Mouse (Mus musculus) limb, embryonic 12.5 days (tissue): Measurements from ENCODE around the gene Ube2e1. TPM values are rescaled to one million over a fixed set of nuclear protein-coding genes. Genes with fewer than 3 reads are reported as not detected.
A peak's percentile ranks its signal among the peaks of the same experiment; 100 is the strongest.

ENCODE experiments used
- ATAC-seq: fragments of 200-750 bp; cut with Nextera tagmentation; 2 replicates; pipeline ENCODE4 v1.8.0; 2017; ENCODE audit warnings: low read depth, moderate TSS enrichment; ENCODE audit not compliant: insufficient number of reproducible peaks, insufficient read depth, low FRiP score, low TSS enrichment
- H3K27ac ChIP-seq: fragments of 300-500 bp; sonication (generic); 2 replicates; pipeline ENCODE4 v1.5.1; 2016; ENCODE audit warnings: mild to moderate bottlenecking, moderate library complexity
- H3K27me3 ChIP-seq: fragments of 300-500 bp; sonication (generic); 2 replicates; pipeline ENCODE4 v1.6.1; 2016; ENCODE audit warnings: mild to moderate bottlenecking, moderate library complexity
- H3K36me3 ChIP-seq: fragments of 300-500 bp; sonication (generic); 2 replicates; pipeline ENCODE4 v1.6.1; 2016; ENCODE audit warnings: mild to moderate bottlenecking, moderate library complexity
- H3K4me1 ChIP-seq: fragments of 300-500 bp; sonication (generic); replicated peaks from 2 replicates; pipeline ENCODE4 v1.6.1; 2016
- H3K4me2 ChIP-seq: fragments of 300-500 bp; sonication (generic); 2 replicates; pipeline ENCODE4 v1.6.1; 2016; ENCODE audit warnings: mild to moderate bottlenecking, moderate library complexity
- H3K4me3 ChIP-seq: fragments of 300-500 bp; sonication (generic); replicated peaks from 2 replicates; pipeline ENCODE4 v1.5.1; 2016; ENCODE audit warnings: mild to moderate bottlenecking
- H3K9ac ChIP-seq: fragments of 300-500 bp; sonication (generic); replicated peaks from 2 replicates; pipeline ENCODE4 v1.6.1; 2016; ENCODE audit warnings: mild to moderate bottlenecking, moderate library complexity
- H3K9me3 ChIP-seq: fragments of 300-500 bp; sonication (generic); 2 replicates; pipeline ENCODE4 v1.6.1; 2016; ENCODE audit warnings: mild to moderate bottlenecking, moderate library complexity
- WGBS: fragments of 180-500 bp; shearing (Covaris S2); methylation state at CpG from one replicate; pipeline ENCODE4 v1.1.7; 2016; 5-methylcytosine and 5-hydroxymethylcytosine counted together
- polyA plus RNA-seq: library from polyadenylated mRNA; unstranded; fragments of >200 nt; fragmentation: Nextera tagmentation; extraction: Ambion mirVana; gene quantifications from 2 replicates; pipeline ENCODE4 v1.2.1, GENCODE M21; 2016

The Ube2e1 gene
- polyA plus RNA-seq, 1 experiment from 2014 or later, result 185 TPM

- no peak for ATAC-seq
- H3K4me1 ChIP-seq, result no peaks in the 10 kb centered on the region
- no peak overlapping the region for H3K4me3 ChIP-seq
- no peaks in the 10 kb centered on the region for H3K9me3 ChIP-seq
- H3K27me3 ChIP-seq, result no peaks in the 10 kb centered on the region
- H3K4me2 ChIP-seq, result no peak overlapping the region
- H3K9ac ChIP-seq, result no peak overlapping the region
- H3K27ac ChIP-seq, result no peak overlapping the region
- H3K36me3 ChIP-seq, result no peaks in the 10 kb centered on the region
- WGBS, result 73% methylated on average over 3 of the region's 3 CpGs
Observed at GRCm38 (mm10) chr14:18353525-18353924, 21.9 kb upstream of the Ube2e1 start.

GRCm38 (mm10) chr14:18352934-18353333, 21.3 kb upstream of the Ube2e1 start:
- H3K4me1 ChIP-seq, result no peaks in the 10 kb centered on the region
- no peak overlapping the region for H3K27ac ChIP-seq
- 84% methylated on average over 3 of the region's 3 CpGs for WGBS
- no peak overlapping the region for H3K4me3 ChIP-seq
- no peaks in the 10 kb centered on the region for H3K36me3 ChIP-seq
- H3K9ac ChIP-seq, result no peak overlapping the region
- no peaks in the 10 kb centered on the region for H3K9me3 ChIP-seq
- ATAC-seq, result no peak
- H3K27me3 ChIP-seq, result no peaks in the 10 kb centered on the region
- H3K4me2 ChIP-seq, result no peak overlapping the region

GRCm38 (mm10) chr14:18350680-18351079, 19.0 kb upstream of the Ube2e1 start:
- no peak for ATAC-seq
- Histone ChIP-seq H3K4me1 (no peaks in the 10 kb centered on the region), H3K27me3 (no peaks in the 10 kb centered on the region), H3K4me2 (no peak overlapping the region), H3K36me3 (no peaks in the 10 kb centered on the region), H3K9ac (no peak overlapping the region), H3K4me3 (no peak overlapping the region), H3K9me3 (no peaks in the 10 kb centered on the region), H3K27ac (no peak overlapping the region)
- WGBS, result 85% methylated on average over 1 of the region's 1 CpGs

GRCm38 (mm10) chr14:18349871-18350270, 18.2 kb upstream of the Ube2e1 start:
- no peaks in the 10 kb centered on the region for H3K9me3 ChIP-seq
- no peaks in the 10 kb centered on the region for H3K27me3 ChIP-seq
- no peak overlapping the region for H3K4me2 ChIP-seq
- no peak overlapping the region for H3K4me3 ChIP-seq
- no peak overlapping the region for H3K27ac ChIP-seq
- no peak for ATAC-seq
- no peaks in the 10 kb centered on the region for H3K4me1 ChIP-seq
- WGBS, result 58% methylated on average over 5 of the region's 5 CpGs
- no peaks in the 10 kb centered on the region for H3K36me3 ChIP-seq
- no peak overlapping the region for H3K9ac ChIP-seq

- WGBS, result 76% methylated on average over 4 of the region's 4 CpGs
Observed at GRCm38 (mm10) chr14:18343589-18343988, 11.9 kb upstream of the Ube2e1 start.

GRCm38 (mm10) chr14:18342749-18343148, 11.1 kb upstream of the Ube2e1 start:
- 87% methylated on average over 2 of the region's 2 CpGs for WGBS
- Histone ChIP-seq H3K9me3 (no peaks in the 10 kb centered on the region), H3K27me3 (no peaks in the 10 kb centered on the region), H3K36me3 (no peaks in the 10 kb centered on the region), H3K4me2 (no peak overlapping the region), H3K4me3 (no peak overlapping the region), H3K27ac (no peak overlapping the region), H3K4me1 (no peaks in the 10 kb centered on the region), H3K9ac (no peak overlapping the region)
- ATAC-seq, result no peak

More at GRCm38 (mm10) chr14:18343589-18343988, 11.9 kb upstream of the Ube2e1 start:
- Histone ChIP-seq H3K27ac (no peak overlapping the region), H3K27me3 (no peaks in the 10 kb centered on the region), H3K4me2 (no peak overlapping the region), H3K36me3 (no peaks in the 10 kb centered on the region), H3K4me3 (no peak overlapping the region), H3K9me3 (no peaks in the 10 kb centered on the region), H3K9ac (no peak overlapping the region), H3K4me1 (no peaks in the 10 kb centered on the region)
- ATAC-seq, result no peak

GRCm38 (mm10) chr14:18341088-18341487, 9.4 kb upstream of the Ube2e1 start:
- Histone ChIP-seq H3K9ac (no peak overlapping the region), H3K27ac (no peak overlapping the region), H3K27me3 (no peaks in the 10 kb centered on the region), H3K9me3 (no peaks in the 10 kb centered on the region), H3K4me3 (no peak overlapping the region), H3K4me2 (no peak overlapping the region), H3K4me1 (no peaks in the 10 kb centered on the region), H3K36me3 (no peaks in the 10 kb centered on the region)
- WGBS, result 92% methylated on average over 3 of the region's 3 CpGs
- ATAC-seq, result no peak

GRCm38 (mm10) chr14:18336106-18336505, 4.4 kb upstream of the Ube2e1 start:
- ATAC-seq, result no peak
- H3K36me3 ChIP-seq, result no peaks in the 10 kb centered on the region

GRCm38 (mm10) chr14:18330789-18331692, 618 bp downstream of the Ube2e1 start:
- no peaks in the 10 kb centered on the region for H3K27me3 ChIP-seq
- peak; percentile 46; the same call in 1 of the 2 replicates for ATAC-seq
- peaks cover 14% of the 10 kb centered on the region for H3K36me3 ChIP-seq
- H3K27ac ChIP-seq, result peak overlapping the region; percentile 82
- peaks cover 33% of the 10 kb centered on the region for H3K4me1 ChIP-seq
- peak overlapping the region; percentile 68 for H3K4me2 ChIP-seq
- H3K9me3 ChIP-seq, result no peaks in the 10 kb centered on the region
- peak overlapping the region; percentile 96 for H3K4me3 ChIP-seq
- under 1% methylated on average over 66 of the region's 99 CpGs for WGBS
- H3K9ac ChIP-seq, result peak overlapping the region; percentile 97

More at GRCm38 (mm10) chr14:18336106-18336505, 4.4 kb upstream of the Ube2e1 start:
- Histone ChIP-seq H3K4me1 (no peaks in the 10 kb centered on the region), H3K27ac (no peak overlapping the region), H3K27me3 (no peaks in the 10 kb centered on the region), H3K4me3 (no peak overlapping the region), H3K9ac (no peak overlapping the region), H3K4me2 (no peak overlapping the region), H3K9me3 (no peaks in the 10 kb centered on the region)

- peaks cover 14% of the 10 kb centered on the region for H3K36me3 ChIP-seq
- H3K9ac ChIP-seq, result peak overlapping the region; percentile 60
- no peak for ATAC-seq
- peak overlapping the region; percentile 45 for H3K4me3 ChIP-seq
- no peaks in the 10 kb centered on the region for H3K27me3 ChIP-seq
- no peaks in the 10 kb centered on the region for H3K9me3 ChIP-seq
- peak overlapping the region; percentile 76 for H3K4me2 ChIP-seq
- peaks cover 33% of the 10 kb centered on the region for H3K4me1 ChIP-seq
- no peak overlapping the region for H3K27ac ChIP-seq
- 2% methylated on average over 37 of the region's 37 CpGs for WGBS
Observed at GRCm38 (mm10) chr14:18326968-18327672, 4.5 kb downstream of the Ube2e1 start.
